Mouse (Mus musculus): ENCODE results near the gene Cnot9.
"Not testable (repeated sequence)": the region's sequence is repeated elsewhere in the genome, so short reads cannot be mapped to it uniquely, and the experiment has no call there.

Cnot9 gene

GRCm38 (mm10) chr1:74505721-74506464, at the start of gene Cnot9:
Cnot9 (plus strand) TSS chr1:74506058.
- peak; percentile 99 for DNase-seq

- DNase-seq, result peak; percentile 56
Measured at GRCm38 (mm10) chr1:74460273-74460672, 45.6 kb upstream of the Cnot9 start.

- DNase-seq, result no peak
Measured at GRCm38 (mm10) chr1:74485792-74486191, 20.1 kb upstream of the Cnot9 start.

GRCm38 (mm10) chr1:74501106-74501505, 4.8 kb upstream of the Cnot9 start:
- no peak for DNase-seq

GRCm38 (mm10) chr1:74505393-74505720, 501 bp upstream of the Cnot9 start:
- no peak for DNase-seq

- DNase-seq, result peak; percentile 87
Measured at GRCm38 (mm10) chr1:74506471-74506881, 618 bp downstream of the Cnot9 start.

GRCm38 (mm10) chr1:74507780-74508179, 1.9 kb downstream of the Cnot9 start:
- DNase-seq, result no peak

- no peak for DNase-seq
Measured at GRCm38 (mm10) chr1:74511306-74511705, 5.4 kb downstream of the Cnot9 start.

GRCm38 (mm10) chr1:74512999-74513398, 7.1 kb downstream of the Cnot9 start:
- DNase-seq, result not testable (repeated sequence)

- no peak for DNase-seq
Measured at GRCm38 (mm10) chr1:74519875-74520274, 14.0 kb downstream of the Cnot9 start.

GRCm38 (mm10) chr1:74524746-74525145, 18.9 kb downstream of the Cnot9 start:
- DNase-seq, result no peak

GRCm38 (mm10) chr1:74528589-74528988, 22.7 kb downstream of the Cnot9 start:
- no peak for DNase-seq

- DNase-seq, result no peak
Measured at GRCm38 (mm10) chr1:74538650-74539049, 32.8 kb downstream of the Cnot9 start.

- peak; percentile 77 for DNase-seq
Measured at GRCm38 (mm10) chr1:74542451-74542961, 36.6 kb downstream of the Cnot9 start, which contains the start of gene Plcd4. Plcd4 (plus strand) TSS chr1:74542888.

- no peak for DNase-seq
Measured at GRCm38 (mm10) chr1:74544184-74544583, 38.3 kb downstream of the Cnot9 start, which contains the start of gene Usp37. Usp37 (minus strand) TSS chr1:74544284.

GRCm38 (mm10) chr1:74559061-74559460, 53.2 kb downstream of the Cnot9 start:
- DNase-seq, result no peak

- no peak for DNase-seq
Measured at GRCm38 (mm10) chr1:74565834-74566233, 60.0 kb downstream of the Cnot9 start.

GRCm38 (mm10) chr1:74569739-74570719, 64.2 kb downstream of the Cnot9 start:
- DNase-seq, result no peak
